Mouse (Mus musculus) E14TG2a.4 (cell line): ENCODE data around the gene Glp1r.

Experiments
- CTCF ChIP-seq: conservative IDR thresholded peaks from 2 replicates; pipeline ENCODE4 v1.5.1; 2014; ENCODE audit warnings: low read length
- POU5F1 ChIP-seq: IDR thresholded peaks from 2 replicates; pipeline ENCODE4 v1.6.1; 2014; ENCODE audit warnings: low read length, borderline replicate concordance

DNA sequence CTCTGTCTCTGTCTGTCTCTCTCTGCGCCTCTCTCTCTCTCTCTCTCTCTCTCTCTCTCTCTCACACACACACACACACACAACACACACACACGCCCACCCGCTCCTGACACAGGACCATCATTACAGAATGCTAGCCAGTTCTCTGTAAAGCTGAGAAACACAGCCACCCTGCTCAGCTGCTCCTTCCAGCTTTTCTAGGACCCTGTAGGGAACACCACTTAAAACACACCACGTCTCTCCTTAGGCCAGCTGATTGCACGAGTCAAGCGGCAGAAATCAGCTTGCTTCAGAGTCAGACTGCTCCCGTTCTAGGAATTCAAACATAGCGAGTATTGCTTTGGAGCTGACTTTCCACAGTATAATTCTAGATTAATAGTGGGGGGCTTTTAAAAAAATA lies 35.3 kb upstream of the Glp1r start:
- no peak for TF ChIP-seq CTCF
- no peak for TF ChIP-seq POU5F1
